Mouse (Mus musculus) intestine, embryonic 16.5 days (tissue): ENCODE data around the gene Kdm5a. TPM values are rescaled to one million over a fixed set of nuclear protein-coding genes. Genes with fewer than 3 reads are reported as not detected.

ENCODE experiments used
- ATAC-seq: fragments of 200-750 bp; cut with Nextera tagmentation; 2 replicates; pipeline ENCODE4 v1.8.0; 2017; ENCODE audit warnings: moderate TSS enrichment, moderate library complexity
- H3K27ac ChIP-seq: fragments of 300-500 bp; sonication (generic); 2 replicates; pipeline ENCODE4 v1.5.1; 2014; ENCODE audit warnings: mild to moderate bottlenecking, low read length
- H3K27me3 ChIP-seq: fragments of 300-500 bp; sonication (generic); replicated peaks from 2 replicates; pipeline ENCODE4 v1.6.1; 2014; ENCODE audit warnings: low read length, control low read depth, mixed read lengths; ENCODE audit not compliant: control insufficient read depth, insufficient read depth
- H3K36me3 ChIP-seq: fragments of 300-500 bp; sonication (generic); 2 replicates; pipeline ENCODE4 v1.6.1; 2014; ENCODE audit warnings: low read length, control low read depth; ENCODE audit not compliant: control insufficient read depth, insufficient read depth
- H3K4me1 ChIP-seq: fragments of 300-500 bp; sonication (generic); 2 replicates; pipeline ENCODE4 v1.6.1; 2014; ENCODE audit warnings: low read length, control low read depth, mixed read lengths; ENCODE audit not compliant: control insufficient read depth, insufficient read depth
- H3K4me2 ChIP-seq: fragments of 300-500 bp; sonication (generic); 2 replicates; pipeline ENCODE4 v1.6.1; 2014; ENCODE audit warnings: low read depth, low read length, control low read depth
- H3K4me3 ChIP-seq: fragments of 300-500 bp; sonication (generic); 2 replicates; pipeline ENCODE4 v1.5.1; 2014; ENCODE audit warnings: mild to moderate bottlenecking, low read length
- H3K9ac ChIP-seq: fragments of 300-500 bp; sonication (generic); 2 replicates; pipeline ENCODE4 v1.6.1; 2014; ENCODE audit warnings: low read depth, low read length
- H3K9me3 ChIP-seq: fragments of 300-500 bp; sonication (generic); 2 replicates; pipeline ENCODE4 v1.6.1; 2016; ENCODE audit warnings: low read length, control low read depth; ENCODE audit not compliant: control insufficient read depth
- WGBS: fragments of 180-500 bp; shearing (Covaris S2); extraction: QIAGEN DNeasy Blood & Tissue Kit; methylation state at CpG from one replicate; pipeline ENCODE4 v1.1.7; 2014; 5-methylcytosine and 5-hydroxymethylcytosine counted together
- polyA plus RNA-seq: library from polyadenylated mRNA; unstranded; fragments of >200 nt; fragmentation: Nextera tagmentation; extraction: Ambion mirVana; gene quantifications from 2 replicates; pipeline ENCODE4 v1.2.1, GENCODE M21; 2015

Kdm5a gene
- polyA plus RNA-seq, 1 experiment from 2014 or later = 31.1 TPM

DNA sequence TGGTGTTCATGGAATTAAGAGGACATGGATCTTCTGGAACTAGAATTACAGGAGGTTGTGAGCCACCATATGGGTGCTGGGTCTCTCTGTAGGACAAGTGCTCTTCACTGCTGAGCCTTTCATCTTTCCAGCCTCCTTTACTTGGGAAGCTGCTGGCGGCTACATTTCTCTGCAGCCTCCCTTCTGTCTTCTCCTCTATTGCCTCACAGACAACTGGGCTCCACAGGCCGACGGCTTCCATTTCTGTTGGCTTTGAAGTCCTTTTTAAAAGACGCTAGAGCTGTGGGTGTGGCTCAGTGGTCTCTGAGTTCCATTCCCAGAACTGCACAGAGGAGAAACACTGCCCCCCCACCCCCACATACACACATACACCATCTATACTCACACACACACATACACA is 101.5 kb downstream of the Kdm5a start:
- no peak overlapping the region for H3K4me3 ChIP-seq
- no peaks in the 10 kb centered on the region for H3K9me3 ChIP-seq
- peaks cover 15% of the 10 kb centered on the region; the same call in 1 of the 2 replicates for H3K27me3 ChIP-seq
- ATAC-seq = no peak
- 53% methylated on average over 4 of the region's 4 CpGs for whole genome bisulfite sequencing
- no peaks in the 10 kb centered on the region for H3K36me3 ChIP-seq
- no peak overlapping the region for H3K4me2 ChIP-seq
- H3K9ac ChIP-seq = no peak overlapping the region
- H3K27ac ChIP-seq = no peak overlapping the region
- peaks cover 10% of the 10 kb centered on the region for H3K4me1 ChIP-seq

DNA sequence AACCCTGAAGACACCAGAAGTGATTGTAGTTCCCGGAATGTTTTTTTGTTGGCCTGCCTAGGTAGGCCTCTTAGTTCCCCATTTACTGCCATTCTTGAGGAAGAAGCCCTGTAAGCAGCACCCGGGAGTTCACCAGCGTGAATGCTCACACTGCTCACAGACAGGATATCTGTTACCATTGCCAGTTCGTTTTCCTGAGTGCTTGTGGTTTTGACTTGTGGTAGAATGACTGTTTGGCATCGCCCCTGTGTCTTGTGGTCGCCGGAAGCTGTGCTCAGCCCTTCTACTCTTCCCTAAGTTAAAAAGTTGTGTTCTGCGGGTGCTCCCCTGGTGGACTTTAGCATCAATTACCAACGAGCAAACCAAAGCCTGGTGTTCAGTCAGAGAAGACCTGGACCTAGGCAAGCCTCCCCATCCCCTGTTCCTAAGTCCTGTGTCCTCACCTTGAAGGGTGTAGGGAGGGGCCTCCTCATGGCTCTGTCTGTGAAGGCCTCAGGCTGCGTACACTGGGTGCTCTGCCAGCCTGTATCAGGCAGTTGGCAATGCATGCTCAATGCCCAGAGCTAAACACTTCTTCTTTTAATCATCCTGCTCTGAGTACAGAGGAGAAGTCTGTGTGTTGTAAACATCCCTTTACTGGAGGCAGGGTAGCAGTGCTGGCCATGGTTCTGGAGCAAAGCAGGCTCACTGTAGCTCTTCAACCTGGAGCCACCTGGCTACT is 102.8 kb downstream of the Kdm5a start:
- H3K4me3 ChIP-seq = no peak overlapping the region
- no peaks in the 10 kb centered on the region for H3K36me3 ChIP-seq
- no peak for ATAC-seq
- 73% methylated on average over 10 of the region's 10 CpGs for WGBS
- no peaks in the 10 kb centered on the region for H3K9me3 ChIP-seq
- no peak overlapping the region for H3K4me2 ChIP-seq
- H3K9ac ChIP-seq = no peak overlapping the region
- no peak overlapping the region for H3K27ac ChIP-seq
- H3K27me3 ChIP-seq = peaks cover 10% of the 10 kb centered on the region; the same call in 1 of the 2 replicates
- peaks cover 10% of the 10 kb centered on the region for H3K4me1 ChIP-seq

DNA sequence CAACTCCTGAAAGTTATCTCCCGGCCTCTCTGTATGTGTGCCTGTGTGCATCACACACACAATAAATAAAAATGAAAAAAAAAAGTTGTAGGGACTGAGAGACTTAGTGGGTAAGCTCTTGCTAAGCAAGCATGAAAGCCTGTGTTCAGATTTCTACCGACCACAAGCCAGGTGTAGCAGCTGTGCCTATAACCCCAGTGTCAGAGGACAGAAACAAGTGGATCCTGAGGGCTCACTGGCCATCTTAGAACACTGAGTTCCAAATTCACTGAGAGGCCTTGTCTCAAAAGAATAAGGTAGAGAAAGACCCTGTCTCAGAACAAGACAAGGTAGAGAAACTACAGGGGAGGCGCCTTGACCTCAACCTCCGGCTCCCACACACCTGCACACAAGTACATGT is 104.3 kb downstream of the Kdm5a start:
- Histone ChIP-seq H3K9ac (no peak overlapping the region), H3K4me1 (peaks cover 10% of the 10 kb centered on the region), H3K27ac (no peak overlapping the region), H3K27me3 (peaks cover 7% of the 10 kb centered on the region; the same call in 1 of the 2 replicates), H3K4me3 (no peak overlapping the region), H3K36me3 (no peaks in the 10 kb centered on the region), H3K9me3 (no peaks in the 10 kb centered on the region), H3K4me2 (no peak overlapping the region)
- WGBS = 91% methylated on average over 4 of the region's 4 CpGs
- no peak for ATAC-seq

DNA sequence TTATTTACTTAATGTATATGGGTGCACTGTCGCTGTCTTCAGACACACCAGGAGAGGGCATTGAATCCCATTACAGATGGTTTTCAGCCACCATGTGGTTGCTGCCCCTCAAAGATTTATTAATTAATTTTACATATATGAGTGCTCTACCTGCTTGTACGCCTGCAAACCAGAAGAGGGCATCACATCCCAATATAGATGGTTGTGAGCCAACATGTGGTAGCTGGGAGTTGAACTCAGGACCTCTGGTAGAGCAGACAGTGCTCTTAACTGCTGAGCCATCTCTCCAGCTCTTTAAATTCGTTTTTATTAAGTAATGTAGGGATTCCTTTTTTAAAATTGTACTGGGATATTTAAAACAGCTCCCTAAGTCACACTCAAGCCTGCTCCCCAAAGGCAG is 105.3 kb downstream of the Kdm5a start:
- H3K9me3 ChIP-seq = no peaks in the 10 kb centered on the region
- no peak overlapping the region for H3K4me3 ChIP-seq
- no peak overlapping the region for H3K4me2 ChIP-seq
- H3K27ac ChIP-seq = no peak overlapping the region
- WGBS = 61% methylated on average over 3 of the region's 3 CpGs
- H3K27me3 ChIP-seq = no peaks in the 10 kb centered on the region
- no peak for ATAC-seq
- H3K9ac ChIP-seq = no peak overlapping the region
- peaks cover under 1% of the 10 kb centered on the region for H3K4me1 ChIP-seq
- H3K36me3 ChIP-seq = no peaks in the 10 kb centered on the region

DNA sequence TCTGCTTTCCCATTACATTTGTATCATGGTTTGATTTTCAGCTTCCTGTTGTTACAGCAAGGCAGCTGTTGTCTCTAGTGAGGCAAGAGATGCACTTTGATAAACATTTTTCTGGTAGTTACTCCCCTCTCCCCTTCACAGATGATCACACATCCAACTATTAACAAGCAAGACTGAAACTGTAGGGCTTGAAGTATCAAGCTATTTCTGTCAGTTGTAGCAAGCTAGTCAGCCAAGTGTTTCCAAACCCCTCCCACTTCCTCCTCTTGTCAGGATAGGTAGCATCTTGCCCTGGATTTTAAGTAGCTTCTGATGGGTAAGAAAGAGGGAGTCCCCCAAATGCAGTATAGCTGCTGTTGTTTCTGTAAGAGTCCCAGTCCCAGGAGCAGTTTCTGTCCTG is 105.8 kb downstream of the Kdm5a start:
- Histone ChIP-seq H3K4me1 (no peaks in the 10 kb centered on the region), H3K36me3 (no peaks in the 10 kb centered on the region), H3K27ac (no peak overlapping the region), H3K4me2 (no peak overlapping the region), H3K9me3 (no peaks in the 10 kb centered on the region), H3K4me3 (no peak overlapping the region), H3K9ac (no peak overlapping the region), H3K27me3 (no peaks in the 10 kb centered on the region)
- ATAC-seq = no peak

DNA sequence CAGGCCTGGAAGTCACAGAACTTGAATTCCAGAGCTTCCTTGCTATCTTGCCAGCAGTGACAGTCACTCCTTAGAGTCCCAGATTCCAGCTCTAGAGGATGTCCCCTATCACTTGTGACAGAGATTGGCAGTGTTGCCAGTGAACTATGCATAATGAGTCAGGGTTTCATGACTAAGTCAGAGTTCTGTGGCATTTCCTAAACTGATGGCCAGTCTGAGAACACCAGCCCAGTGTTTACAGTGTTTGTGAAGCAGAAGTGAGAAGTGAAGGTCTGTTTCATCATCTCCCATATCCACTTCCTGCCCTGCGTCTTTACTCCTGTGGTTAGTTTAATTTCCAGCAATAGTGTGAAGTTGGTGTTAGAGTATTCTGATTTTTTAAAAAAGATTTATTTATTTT is 106.7 kb downstream of the Kdm5a start:
- H3K27me3 ChIP-seq = no peaks in the 10 kb centered on the region
- H3K9me3 ChIP-seq = no peaks in the 10 kb centered on the region
- 69% methylated on average over 1 of the region's 1 CpGs for WGBS
- H3K4me2 ChIP-seq = no peak overlapping the region
- H3K36me3 ChIP-seq = no peaks in the 10 kb centered on the region
- no peak overlapping the region for H3K27ac ChIP-seq
- H3K4me3 ChIP-seq = no peak overlapping the region
- no peaks in the 10 kb centered on the region; the same call in 1 of the 2 replicates for H3K4me1 ChIP-seq
- no peak for ATAC-seq
- no peak overlapping the region for H3K9ac ChIP-seq

DNA sequence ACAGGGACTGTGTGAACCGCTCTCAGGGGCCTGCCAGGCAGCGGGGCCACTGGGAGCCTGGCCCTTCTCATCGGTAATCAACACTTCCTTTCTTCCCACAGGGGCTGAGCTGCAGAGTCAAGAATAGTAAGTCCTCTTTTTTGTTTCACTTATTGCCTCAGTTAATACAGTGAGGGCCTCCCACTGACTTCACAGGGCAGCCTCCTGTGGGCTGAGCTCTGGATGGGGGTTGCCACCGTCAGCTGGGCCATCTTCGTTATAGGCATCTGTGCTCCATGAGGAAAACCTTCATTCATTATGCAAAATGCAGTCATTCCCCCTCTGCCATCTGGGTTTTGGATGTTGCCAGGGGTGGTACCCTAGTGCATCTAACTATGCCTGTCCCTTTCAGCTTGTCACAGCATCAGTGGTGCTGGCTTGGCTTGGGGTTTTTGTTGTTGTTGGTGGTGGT is 108.1 kb downstream of the Kdm5a start:
- Histone ChIP-seq H3K4me2 (no peak overlapping the region), H3K4me3 (no peak overlapping the region), H3K4me1 (no peaks in the 10 kb centered on the region; the same call in 1 of the 2 replicates), H3K27me3 (no peaks in the 10 kb centered on the region), H3K27ac (no peak overlapping the region), H3K36me3 (no peaks in the 10 kb centered on the region), H3K9ac (no peak overlapping the region), H3K9me3 (no peaks in the 10 kb centered on the region)
- WGBS = 35% methylated on average over 5 of the region's 5 CpGs
- no peak for ATAC-seq

DNA sequence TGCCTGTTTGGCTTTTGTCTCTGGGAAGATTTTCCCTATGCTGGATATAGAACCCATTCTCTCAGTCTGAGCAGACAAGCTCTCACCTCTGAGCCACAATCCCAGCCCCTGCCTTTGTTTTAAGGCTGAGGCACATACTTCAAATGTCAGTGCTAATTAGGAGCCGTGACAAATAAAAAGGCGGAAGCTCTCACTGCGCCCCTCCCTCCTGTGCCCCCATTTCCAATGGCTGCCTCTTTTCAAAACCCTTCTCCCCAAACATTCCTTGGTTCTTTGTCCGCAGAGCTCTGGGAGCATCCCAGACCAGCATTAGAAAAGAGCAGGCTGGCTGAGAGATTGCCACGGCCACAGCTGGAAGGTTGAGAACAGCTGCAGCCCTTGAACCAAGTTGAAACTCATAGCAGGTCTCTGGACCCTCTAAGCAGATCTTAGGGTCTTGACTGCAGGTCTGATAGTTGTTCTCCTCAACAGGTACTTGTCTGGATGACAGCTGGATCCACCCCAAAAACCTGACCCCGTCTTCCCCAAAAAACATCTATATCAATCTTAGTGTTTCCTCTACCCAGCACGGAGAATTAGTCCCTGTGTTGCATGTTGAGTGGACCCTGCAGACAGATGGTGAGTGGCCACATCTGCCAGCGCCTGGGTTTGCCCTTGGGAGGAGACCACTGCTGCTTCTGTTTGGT is 108.7 kb downstream of the Kdm5a start:
- H3K4me2 ChIP-seq = no peak overlapping the region
- H3K4me3 ChIP-seq = no peak overlapping the region
- H3K9me3 ChIP-seq = no peaks in the 10 kb centered on the region
- no peaks in the 10 kb centered on the region for H3K36me3 ChIP-seq
- H3K27ac ChIP-seq = no peak overlapping the region
- no peaks in the 10 kb centered on the region; the same call in 1 of the 2 replicates for H3K4me1 ChIP-seq
- WGBS = 42% methylated on average over 8 of the region's 8 CpGs
- H3K27me3 ChIP-seq = no peaks in the 10 kb centered on the region
- H3K9ac ChIP-seq = no peak overlapping the region
- ATAC-seq = no peak

DNA sequence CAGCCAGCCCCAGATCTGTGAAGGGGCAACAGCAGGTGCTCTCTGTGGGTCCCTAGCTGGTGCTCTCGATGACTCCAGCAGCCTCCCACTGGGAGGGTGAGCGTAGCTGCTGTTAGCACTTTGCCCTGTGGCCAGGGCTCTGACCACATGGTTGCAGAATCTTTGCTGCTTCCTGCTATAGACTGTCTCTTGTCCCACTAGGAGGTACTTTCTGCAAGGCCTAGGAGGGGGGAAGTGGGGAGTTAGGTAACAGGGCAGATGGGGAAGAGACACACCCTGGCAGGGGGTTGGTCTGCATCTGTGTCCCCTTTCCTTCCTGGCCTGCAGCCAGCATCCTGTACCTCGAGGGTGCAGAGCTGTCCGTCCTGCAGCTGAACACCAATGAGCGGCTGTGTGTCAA is 109.5 kb downstream of the Kdm5a start:
- WGBS = 54% methylated on average over 5 of the region's 5 CpGs

More for the DNA sequence above, 109.5 kb downstream of the Kdm5a start:
- no peak overlapping the region for H3K4me3 ChIP-seq
- H3K36me3 ChIP-seq = no peaks in the 10 kb centered on the region
- no peak overlapping the region for H3K9ac ChIP-seq
- H3K4me1 ChIP-seq = no peaks in the 10 kb centered on the region; the same call in 1 of the 2 replicates
- no peaks in the 10 kb centered on the region for H3K9me3 ChIP-seq
- no peaks in the 10 kb centered on the region for H3K27me3 ChIP-seq
- peak; percentile 53; the same call in 1 of the 2 replicates for ATAC-seq
- no peak overlapping the region for H3K4me2 ChIP-seq
- no peak overlapping the region for H3K27ac ChIP-seq
